Mouse (Mus musculus) embryonic stem cell, embryonic (primary cell): ENCODE measurements around the gene AK157302.
"Not testable (repeated sequence)": the region's sequence is repeated elsewhere in the genome, so short reads cannot be mapped to it uniquely, and the experiment has no call there.

Source experiments
- CTCF ChIA-PET, 4 experiments: fragments of 300-600 bp in 2 of 4; fragments of 350-600 bp in 2 of 4; sonication (Branson Sonifier 250); formaldehyde crosslinking; loops; one replicate each; lab custom pipeline; 2022; ENCODE audit warnings: inconsistent platforms in 2 of 4; lab: Charles Lee
- POLR2A ChIA-PET, 4 experiments: fragments of 300-600 bp in 2 of 4; fragments of 350-600 bp in 2 of 4; sonication (Branson Sonifier 250); formaldehyde crosslinking; loops; one replicate each; lab custom pipeline; 2022; ENCODE audit warnings: antibody characterized with exemption in 4 of 4, inconsistent platforms in 1 of 4; lab: Charles Lee

Gene AK157302

GRCm38 (mm10) chr13:21495080-21495479 is at the start of gene AK157302:
TSS of gene AK157302 (plus strand) at chr13:21495223.
- ChIA-PET CTCF (no interaction called here), POLR2A (no interaction called here)

- POLR2A ChIA-PET, result no interaction called here
- CTCF ChIA-PET, result interaction anchor here in 1 of 4 experiments (0.6 kb wide), 1 partner anchor 40 kb away, joined by 3 read pairs; no protein-coding TSS in a partner anchor
Measured at GRCm38 (mm10) chr13:21446796-21447195, 48.2 kb upstream of the AK157302 start.

- ChIA-PET CTCF (interaction anchor here in 1 of 4 experiments (0.6 kb wide), 1 partner anchor 34 kb away, joined by 3 read pairs; no protein-coding TSS in a partner anchor), POLR2A (interaction anchor here in 3 of 4 experiments (0.6 to 0.8 kb wide), 4 partner anchors 99 to 1495 kb away, joined by 3 to 5 read pairs (median 4); no protein-coding TSS in a partner anchor)
Measured at GRCm38 (mm10) chr13:21447856-21448614, 47.0 kb upstream of the AK157302 start.

GRCm38 (mm10) chr13:21453042-21453441 is 42.0 kb upstream of the AK157302 start:
- POLR2A ChIA-PET, result interaction anchor here (0.7 to 2.7 kb wide), 17 partner anchors 9 to 91 kb away, joined by 3 to 20 read pairs (median 3); partner anchors contain the start of genes Pgbd1 (in 3 of the 4), Nkapl (in 1 of the 4), Zkscan3 (in 1 of the 4) and Zkscan8 (in 1 of the 4)
- CTCF ChIA-PET, result interaction anchor here in 1 of 4 experiments (0.5 kb wide), 1 partner anchor 12 kb away, joined by 3 read pairs; the partner anchor contains the start of gene Pgbd1

GRCm38 (mm10) chr13:21453449-21453848 is 41.6 kb upstream of the AK157302 start, which contains the start of gene Zscan26:
TSS of gene Zscan26 (minus strand) at chr13:21453730.
- ChIA-PET POLR2A (interaction anchor here (0.7 to 2.7 kb wide), 19 partner anchors 9 to 91 kb away, joined by 3 to 20 read pairs (median 3); partner anchors contain the start of genes Pgbd1 (in 3 of the 4), Zkscan8 (in 2 of the 4), Nkapl (in 1 of the 4) and Zkscan3 (in 1 of the 4)), CTCF (interaction anchor here in 1 of 4 experiments (0.5 kb wide), 1 partner anchor 13 kb away, joined by 3 read pairs; the partner anchor contains the start of gene Pgbd1)

GRCm38 (mm10) chr13:21454133-21454532 is 40.9 kb upstream of the AK157302 start:
- ChIA-PET CTCF (interaction anchor here in 1 of 4 experiments (0.7 kb wide), 1 partner anchor 56 kb away, joined by 3 read pairs; no protein-coding TSS in a partner anchor), POLR2A (interaction anchor here in 3 of 4 experiments (0.6 to 2.7 kb wide), 10 partner anchors 13 to 92 kb away, joined by 3 to 20 read pairs (median 4); partner anchors contain the start of genes Pgbd1 (in 2 of the 3), Zkscan3 (in 1 of the 3), Zkscan8 (in 1 of the 3) and Zscan12 (in 1 of the 3))

GRCm38 (mm10) chr13:21456347-21456746 is 38.7 kb upstream of the AK157302 start:
- CTCF ChIA-PET, result no interaction called here
- POLR2A ChIA-PET, result interaction anchor here (0.7 to 1.6 kb wide), 8 partner anchors 15 to 330 kb away, joined by 3 to 4 read pairs (median 3); partner anchors contain the start of genes Pgbd1 (in 2 of the 4), Hist1h2an (in 1 of the 4), Hist1h2bp (in 1 of the 4) and Zkscan3 (in 1 of the 4)

- POLR2A ChIA-PET, result interaction anchor here (0.6 to 1.4 kb wide), 7 partner anchors 9 to 147 kb away, joined by 3 to 4 read pairs (median 3); partner anchors contain the start of genes Zkscan8 (in 1 of the 4) and Zscan26 (in 1 of the 4)
- CTCF ChIA-PET, result not testable (repeated sequence)
Measured at GRCm38 (mm10) chr13:21462516-21462915, 32.5 kb upstream of the AK157302 start.

- ChIA-PET CTCF (no interaction called here), POLR2A (interaction anchor here in 2 of 4 experiments (1.0 to 1.3 kb wide), 5 partner anchors 14 to 63 kb away, joined by 3 read pairs; partner anchors contain the start of genes Zkscan8 (in 1 of the 2) and Zscan26 (in 1 of the 2))
Measured at GRCm38 (mm10) chr13:21467336-21467735, 27.7 kb upstream of the AK157302 start.

GRCm38 (mm10) chr13:21468061-21469019 is 26.7 kb upstream of the AK157302 start, which contains the start of gene Nkapl:
TSS of gene Nkapl (minus strand) at chr13:21468509.
- CTCF ChIA-PET, result no interaction called here
- POLR2A ChIA-PET, result interaction anchor here in 2 of 4 experiments (0.6 to 1.3 kb wide), 10 partner anchors 11 to 266 kb away, joined by 3 to 4 read pairs (median 3); partner anchors contain the start of genes Zkscan8 (in 2 of the 2), Gm10065 (in 1 of the 2), Hist1h4j (in 1 of the 2) and Pgbd1 (in 1 of the 2)

GRCm38 (mm10) chr13:21469097-21469496 is 25.9 kb upstream of the AK157302 start:
- ChIA-PET CTCF (no interaction called here), POLR2A (no interaction called here)

GRCm38 (mm10) chr13:21472427-21472826 is 22.6 kb upstream of the AK157302 start:
- ChIA-PET POLR2A (interaction anchor here in 3 of 4 experiments (0.9 to 1.1 kb wide), 4 partner anchors 15 to 31 kb away, joined by 3 read pairs; partner anchors contain the start of genes Pgbd1 (in 1 of the 3) and Zscan26 (in 1 of the 3)), CTCF (no interaction called here)

GRCm38 (mm10) chr13:21478759-21479670 is 16.0 kb upstream of the AK157302 start, which contains the start of the genes Zkscan4 and Gm10065:
TSS of gene Zkscan4 (plus strand) at chr13:21478907.
TSS of gene Gm10065 (minus strand) at chr13:21479441.
- ChIA-PET CTCF (interaction anchor here in 1 of 4 experiments (0.6 kb wide), 1 partner anchor 78 kb away, joined by 4 read pairs; no protein-coding TSS in a partner anchor), POLR2A (interaction anchor here in 3 of 4 experiments (0.6 to 1.4 kb wide), 8 partner anchors 11 to 143 kb away, joined by 3 to 4 read pairs (median 3); partner anchors contain the start of genes Zkscan8 (in 2 of the 3) and Nkapl (in 1 of the 3))

- ChIA-PET POLR2A (interaction anchor here in 2 of 4 experiments (0.7 to 1.5 kb wide), 3 partner anchors 10 to 300 kb away, joined by 3 to 6 read pairs (median 4); partner anchors contain the start of gene Hist1h2an (in 1 of the 2)), CTCF (interaction anchor here in 1 of 4 experiments (0.6 kb wide), 2 partner anchors 12 to 30 kb away, joined by 3 to 4 read pairs; no protein-coding TSS in a partner anchor)
Measured at GRCm38 (mm10) chr13:21486881-21487280, 8.1 kb upstream of the AK157302 start.

GRCm38 (mm10) chr13:21492847-21493246 is 2.2 kb upstream of the AK157302 start:
- POLR2A ChIA-PET, result no interaction called here
- CTCF ChIA-PET, result no interaction called here

GRCm38 (mm10) chr13:21501182-21501581 is 6.2 kb downstream of the AK157302 start, which contains the start of gene Gm11273:
TSS of gene Gm11273 (minus strand) at chr13:21501418.
- CTCF ChIA-PET, result not testable (repeated sequence)
- POLR2A ChIA-PET, result interaction anchor here in 1 of 4 experiments (1.3 kb wide), 1 partner anchor 102 kb away, joined by 3 read pairs; no protein-coding TSS in a partner anchor
